Mouse (Mus musculus) liver (tissue): Measurements from ENCODE around the gene Catsperz.
"Not testable (repeated sequence)": the region's sequence is repeated elsewhere in the genome, so short reads cannot be mapped to it uniquely, and the experiment has no call there.

Experiments used
- DNase-seq: peaks from one replicate; pipeline ENCODE4 v3.0.0-alpha.2; 2020; ENCODE audit warnings: mixed read lengths

Catsperz gene

GRCm38 (mm10) chr19:6906199-6906598 is 19.0 kb downstream of the Catsperz start:
- no peak for DNase-seq

DNA sequence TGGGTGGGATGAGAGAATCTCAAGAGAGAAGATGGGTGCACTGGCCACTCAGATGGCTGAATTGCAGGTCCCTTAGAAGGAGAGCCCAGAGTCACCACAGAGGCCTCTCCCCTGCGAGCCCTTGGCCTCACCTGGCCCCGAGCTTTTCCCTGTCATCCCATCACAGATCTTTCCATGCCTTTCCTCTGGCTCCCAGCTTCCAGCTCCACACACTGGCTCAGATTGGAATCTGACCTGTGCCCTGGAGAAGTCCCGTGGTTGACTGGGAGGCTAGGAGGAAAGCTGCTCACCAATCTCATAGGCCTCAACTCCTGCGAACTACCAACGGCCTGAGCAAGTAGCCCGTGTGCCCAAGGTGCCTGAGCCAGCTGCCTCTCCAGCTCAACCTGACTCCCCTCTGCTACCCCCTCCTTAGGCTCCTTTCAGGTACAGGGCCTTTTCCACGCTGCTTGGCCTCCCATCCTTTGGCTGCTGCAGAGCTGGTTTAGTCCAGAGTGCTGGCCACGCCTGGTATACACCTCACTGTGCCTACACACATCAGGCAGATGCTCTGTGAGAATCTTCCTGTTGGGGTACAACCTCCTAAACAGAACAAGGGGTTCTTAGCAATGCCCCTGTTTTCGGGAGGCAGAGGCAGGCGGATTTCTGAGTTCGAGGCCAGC is 19.6 kb downstream of the Catsperz start:
- DNase-seq: no peak

DNA sequence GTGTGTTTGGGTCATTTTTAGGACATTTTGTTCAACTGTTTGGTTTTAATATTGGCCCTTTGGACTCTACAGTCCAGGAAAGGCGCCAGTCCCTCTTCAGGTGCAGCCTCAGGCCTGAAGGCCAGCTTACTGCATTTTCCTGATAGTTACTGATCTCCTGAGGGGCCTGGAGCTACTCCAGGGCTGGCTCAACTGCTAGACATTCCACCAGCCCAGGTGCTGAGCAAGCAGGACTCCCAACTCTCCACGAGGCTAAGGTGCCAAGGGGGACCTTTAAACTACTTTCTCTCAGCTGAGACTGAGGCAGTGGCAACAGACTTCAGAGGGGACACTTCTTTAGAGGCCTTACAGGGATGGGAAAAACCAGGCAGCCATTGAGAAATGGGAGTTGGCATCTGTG is 20.3 kb downstream of the Catsperz start:
- DNase-seq: no peak

- DNase-seq: no peak
These were observed 22.1 kb downstream of the Catsperz start for GRCm38 (mm10) chr19:6903031-6903430.

- DNase-seq: no peak
These were observed 25.5 kb downstream of the Catsperz start for GRCm38 (mm10) chr19:6899641-6900040.

GRCm38 (mm10) chr19:6895608-6896305 is 29.4 kb downstream of the Catsperz start:
- DNase-seq: not testable (repeated sequence)

DNA sequence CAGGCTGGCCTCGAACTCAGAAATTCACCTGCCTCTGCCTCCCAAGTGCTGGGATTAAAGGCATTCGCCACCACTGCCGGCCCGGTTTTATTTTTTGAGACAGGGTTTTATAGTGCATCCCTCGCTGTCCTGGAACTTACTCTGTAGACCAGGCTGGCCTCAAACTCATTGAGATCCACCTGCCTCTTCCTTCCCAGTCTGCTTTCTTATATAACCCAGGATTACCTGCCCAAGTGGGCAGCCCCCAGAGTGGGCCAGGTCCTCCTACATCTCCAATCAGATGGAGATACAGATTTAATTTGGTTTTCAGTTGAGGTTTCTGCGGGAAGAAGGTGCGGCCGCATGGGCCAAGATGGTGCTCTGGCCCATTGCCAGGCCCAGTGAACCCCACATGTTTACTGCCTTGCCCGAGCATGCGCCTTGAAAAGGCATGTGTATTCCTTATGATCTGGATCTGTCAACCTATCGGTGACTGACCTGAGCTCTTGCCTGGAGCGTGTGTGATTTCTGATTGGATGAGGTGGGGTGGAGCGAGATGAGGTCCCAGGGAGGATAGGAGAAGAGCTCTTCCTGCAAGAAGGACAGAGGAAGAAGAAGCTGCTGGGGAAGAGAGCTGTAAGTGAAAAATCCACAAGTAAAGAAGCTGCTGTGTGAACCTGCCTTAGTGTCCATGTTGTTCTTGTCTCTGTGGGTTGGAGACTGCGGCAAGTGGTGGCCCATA is 31.3 kb downstream of the Catsperz start:
- no peak for DNase-seq

- DNase-seq: no peak
These were observed 32.7 kb downstream of the Catsperz start for GRCm38 (mm10) chr19:6892512-6892911.

DNA sequence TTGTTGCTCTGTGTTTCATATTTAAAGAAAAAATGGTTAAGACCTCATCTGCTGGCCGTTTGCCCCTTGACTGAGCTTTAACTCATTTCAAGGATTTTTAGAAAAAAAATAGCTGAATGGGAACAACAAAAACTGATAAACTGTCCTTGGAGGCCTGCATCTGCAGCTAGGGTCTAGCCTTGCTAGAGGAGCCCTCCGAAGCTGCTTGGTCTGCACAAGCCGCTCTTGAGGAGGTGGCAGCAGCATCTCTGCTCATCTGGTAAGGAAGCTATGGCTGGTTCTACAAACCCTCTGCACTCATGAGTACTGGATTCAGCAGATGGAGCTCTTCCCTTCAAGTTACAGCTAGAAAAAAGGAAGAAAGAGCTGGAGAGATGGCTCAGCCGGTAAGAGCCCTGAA is 47.2 kb downstream of the Catsperz start:
- DNase-seq: no peak

DNA sequence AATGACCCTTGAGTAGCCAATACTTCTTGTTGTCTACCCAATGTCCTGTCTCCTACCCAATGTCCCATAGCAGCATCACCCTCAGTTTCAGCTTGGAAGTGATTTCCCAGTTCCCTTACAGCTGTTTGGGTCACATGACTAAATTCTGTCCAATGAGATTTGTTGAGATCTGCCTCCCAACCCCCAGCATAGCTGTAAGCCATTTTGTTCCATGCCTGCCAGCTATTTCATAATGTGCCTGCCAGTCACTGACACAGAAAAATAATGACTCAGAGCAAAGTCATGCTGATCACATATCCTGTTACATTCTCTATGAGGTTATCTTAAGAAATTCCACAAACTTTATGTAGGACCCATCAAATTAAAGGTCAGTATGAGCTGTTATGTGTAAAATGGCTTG is 48.4 kb downstream of the Catsperz start:
- no peak for DNase-seq

- no peak for DNase-seq
These were observed 49.3 kb downstream of the Catsperz start for GRCm38 (mm10) chr19:6875834-6876233.

- no peak for DNase-seq
These were observed 50.9 kb downstream of the Catsperz start for GRCm38 (mm10) chr19:6874257-6874656.

GRCm38 (mm10) chr19:6872701-6873100 is 52.5 kb downstream of the Catsperz start:
- no peak for DNase-seq
